Mouse (Mus musculus) heart, embryonic 11.5 days (tissue): Measurements from ENCODE around the gene Fntb. TPM values are rescaled to one million over a fixed set of nuclear protein-coding genes. Genes with fewer than 3 reads are reported as not detected.
A peak's percentile ranks its signal among the peaks of the same experiment; 100 is the strongest.

ENCODE experiments used
- ATAC-seq: fragments of 200-750 bp; cut with Nextera tagmentation; replicated peaks from 2 replicates; pipeline ENCODE4 v1.8.0; 2017; ENCODE audit warnings: moderate library complexity; ENCODE audit not compliant: insufficient number of reproducible peaks, low FRiP score, low TSS enrichment
- H3K27ac ChIP-seq: fragments of 300-500 bp; sonication (generic); 2 replicates; pipeline ENCODE4 v1.5.1; 2014; ENCODE audit warnings: mild to moderate bottlenecking, low read depth, low read length
- H3K27me3 ChIP-seq: fragments of 300-500 bp; sonication (generic); 2 replicates; pipeline ENCODE4 v1.6.1; 2014; ENCODE audit warnings: mild to moderate bottlenecking, low read length, mixed read lengths; ENCODE audit not compliant: control insufficient read depth, insufficient read depth
- H3K36me3 ChIP-seq: fragments of 300-500 bp; sonication (generic); 2 replicates; pipeline ENCODE4 v1.6.1; 2014; ENCODE audit warnings: mild to moderate bottlenecking, low read length, moderate library complexity, mixed read lengths; ENCODE audit not compliant: control insufficient read depth, insufficient read depth
- H3K4me1 ChIP-seq: fragments of 300-500 bp; sonication (generic); 2 replicates; pipeline ENCODE4 v1.6.1; 2014; ENCODE audit warnings: low read length; ENCODE audit not compliant: control insufficient read depth, insufficient read depth
- H3K4me2 ChIP-seq: fragments of 300-500 bp; sonication (generic); 2 replicates; pipeline ENCODE4 v1.6.1; 2014; ENCODE audit warnings: mild to moderate bottlenecking, moderate library complexity
- H3K4me3 ChIP-seq: fragments of 300-500 bp; sonication (generic); 2 replicates; pipeline ENCODE4 v1.5.1; 2014; ENCODE audit warnings: low read depth, low read length
- H3K9ac ChIP-seq: fragments of 300-500 bp; sonication (generic); 2 replicates; pipeline ENCODE4 v1.6.1; 2014; ENCODE audit warnings: mild to moderate bottlenecking, low read depth, low read length, moderate library complexity
- H3K9me3 ChIP-seq: fragments of 300-500 bp; sonication (generic); replicated peaks from 2 replicates; pipeline ENCODE4 v1.6.1; 2016; ENCODE audit warnings: low read length; ENCODE audit not compliant: control insufficient read depth
- WGBS: fragments of 180-500 bp; shearing (Covaris S2); extraction: QIAGEN DNeasy Blood & Tissue Kit; methylation state at CpG from one replicate; pipeline ENCODE4 v1.1.7; 2014; ENCODE audit not compliant: insufficient replicate concordance; 5-methylcytosine and 5-hydroxymethylcytosine counted together
- polyA plus RNA-seq: library from polyadenylated mRNA; unstranded; fragments of >200 nt; fragmentation: Nextera tagmentation; extraction: Ambion mirVana; gene quantifications from 2 replicates; pipeline ENCODE4 v1.2.1, GENCODE M21; 2014

Gene Fntb
- polyA plus RNA-seq, 1 experiment from 2014 or later = 30.7 TPM

DNA sequence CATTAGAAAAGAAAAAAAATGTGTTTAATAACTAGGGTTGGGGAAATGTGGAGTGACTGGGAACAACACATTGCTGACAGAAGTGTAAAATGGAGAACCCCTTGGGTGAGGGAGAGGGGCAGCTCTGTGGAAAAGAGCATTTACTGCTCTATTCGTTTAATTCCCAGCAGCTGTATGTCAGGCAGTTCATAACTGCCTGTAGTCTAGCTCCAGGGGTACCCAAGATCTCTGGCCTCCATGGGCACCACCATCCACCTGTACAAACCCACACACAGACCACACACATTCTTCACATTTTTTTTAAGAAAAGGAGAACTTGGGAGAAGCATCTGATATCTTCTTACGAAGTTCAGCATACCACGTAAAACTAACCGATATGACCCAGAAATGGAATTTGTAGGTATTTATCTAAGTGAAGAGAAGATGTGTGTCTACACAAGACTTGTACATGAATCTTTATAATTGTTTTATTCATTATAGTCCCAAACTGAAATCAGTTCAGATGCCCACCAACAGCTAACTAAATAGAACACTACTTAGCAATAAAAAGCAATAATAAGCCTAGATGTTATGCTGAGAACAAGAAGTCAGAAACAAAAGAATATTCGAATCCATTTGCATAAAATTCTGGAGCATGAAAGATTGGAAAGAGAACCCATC is 5.6 kb downstream of the Fntb start:
- no peaks in the 10 kb centered on the region for H3K9me3 ChIP-seq
- H3K36me3 ChIP-seq = no peaks in the 10 kb centered on the region
- no peak overlapping the region for H3K9ac ChIP-seq
- no peaks in the 10 kb centered on the region for H3K27me3 ChIP-seq
- H3K27ac ChIP-seq = no peak overlapping the region
- 88% methylated on average over 5 of the region's 5 CpGs for WGBS
- peaks cover 9% of the 10 kb centered on the region; the same call in 1 of the 2 replicates for H3K4me1 ChIP-seq
- H3K4me3 ChIP-seq = no peak overlapping the region
- H3K4me2 ChIP-seq = no peak overlapping the region
- no peak for ATAC-seq

DNA sequence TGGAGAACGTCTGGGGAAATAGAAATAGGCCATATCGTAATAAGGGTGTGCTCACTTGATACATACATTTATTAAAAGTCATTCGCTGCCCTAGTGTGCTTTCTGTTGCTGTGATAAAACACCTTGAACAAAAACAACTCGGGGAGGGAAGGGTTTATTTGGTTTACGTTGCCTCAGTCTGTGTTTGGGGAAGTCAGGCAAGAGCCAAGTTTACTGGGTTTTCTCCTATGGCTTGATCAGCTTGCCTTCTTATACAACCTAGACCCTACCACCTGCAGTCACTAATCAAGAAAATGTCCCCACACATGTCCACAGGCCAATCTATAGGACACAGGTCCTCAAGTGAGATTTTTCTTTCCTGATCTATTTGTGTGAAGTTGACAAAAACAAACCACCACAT is 6.2 kb downstream of the Fntb start:
- Histone ChIP-seq H3K4me3 (no peak overlapping the region), H3K27ac (no peak overlapping the region), H3K27me3 (no peaks in the 10 kb centered on the region), H3K4me1 (0 out of 2 replicates have a peak, but pooled peaks cover 5% of the 10 kb centered on the region), H3K36me3 (no peaks in the 10 kb centered on the region), H3K9me3 (no peaks in the 10 kb centered on the region), H3K9ac (no peak overlapping the region), H3K4me2 (no peak overlapping the region)
- no peak for ATAC-seq
- 88% methylated on average over 5 of the region's 5 CpGs for WGBS

DNA sequence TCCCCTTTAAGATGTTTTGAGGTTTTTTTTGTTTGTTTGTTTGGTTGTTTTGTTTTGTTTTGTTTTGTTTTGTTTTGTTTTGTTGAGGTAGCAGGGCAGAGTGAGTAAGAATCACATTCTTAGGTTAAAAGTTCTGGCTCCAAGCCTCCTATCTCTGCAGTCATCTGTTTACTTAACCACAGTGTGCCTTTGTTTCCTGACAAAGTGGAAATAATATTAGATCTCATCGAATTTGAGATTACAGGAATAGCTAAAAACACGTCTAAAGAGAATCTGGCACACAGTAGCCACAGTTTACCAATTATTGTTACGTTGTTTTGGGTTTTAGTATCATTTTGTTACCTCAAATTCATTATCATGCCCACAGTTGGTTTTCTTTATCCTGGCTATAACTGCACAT is 9.3 kb downstream of the Fntb start:
- ATAC-seq = no peak
- H3K9ac ChIP-seq = no peak overlapping the region
- H3K9me3 ChIP-seq = no peaks in the 10 kb centered on the region
- no peaks in the 10 kb centered on the region for H3K27me3 ChIP-seq
- H3K4me1 ChIP-seq = 0 out of 2 replicates have a peak, but pooled peaks cover 5% of the 10 kb centered on the region
- H3K27ac ChIP-seq = no peak overlapping the region
- WGBS = 68% methylated on average over 3 of the region's 3 CpGs
- no peak overlapping the region for H3K4me2 ChIP-seq
- no peak overlapping the region for H3K4me3 ChIP-seq
- H3K36me3 ChIP-seq = peaks cover 3% of the 10 kb centered on the region; the same call in 1 of the 2 replicates

DNA sequence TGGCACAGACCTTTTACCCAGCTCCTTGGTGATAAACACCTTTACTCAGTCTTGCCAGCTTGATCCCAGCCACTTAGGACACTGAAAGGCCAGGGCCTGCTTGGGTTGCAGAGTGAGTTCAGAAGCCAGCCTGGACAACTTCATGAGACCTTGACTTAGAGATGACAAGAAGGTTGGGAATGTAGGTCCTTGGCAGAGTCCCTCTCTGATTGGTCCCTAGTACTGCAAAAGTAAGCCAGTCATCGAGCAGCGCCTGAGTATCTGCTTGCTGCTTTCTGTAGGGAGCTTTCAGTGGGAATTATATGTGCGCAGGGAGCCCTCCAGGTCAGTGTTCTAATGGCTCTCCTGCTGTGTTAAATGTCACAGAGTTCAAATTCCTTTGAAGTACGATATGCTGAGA is 9.7 kb downstream of the Fntb start:
- 57% methylated on average over 4 of the region's 4 CpGs for WGBS

DNA sequence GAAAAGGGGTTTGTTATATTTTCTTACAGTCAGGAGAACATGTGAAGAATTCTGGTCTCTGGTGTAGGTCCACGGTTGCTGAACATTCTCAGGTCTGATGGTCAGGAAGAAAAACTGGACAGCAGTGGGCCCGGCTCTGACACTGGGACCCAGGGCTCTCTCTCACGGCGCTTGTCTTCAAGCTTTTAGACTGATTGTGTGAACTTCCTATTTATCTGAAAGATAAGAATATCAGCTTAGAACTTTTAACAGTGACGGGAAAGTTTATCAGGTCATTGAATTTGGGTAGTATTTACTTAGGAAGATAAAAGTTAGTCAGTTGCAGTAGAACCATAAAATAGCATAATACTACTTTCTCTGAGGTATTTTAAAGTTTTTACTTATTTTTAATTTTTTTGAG is 11.5 kb downstream of the Fntb start:
- no peaks in the 10 kb centered on the region for H3K9me3 ChIP-seq
- 0 out of 2 replicates have a peak, but pooled peaks cover 9% of the 10 kb centered on the region for H3K4me1 ChIP-seq
- H3K4me2 ChIP-seq = no peak overlapping the region
- no peak overlapping the region for H3K27ac ChIP-seq
- no peak overlapping the region for H3K4me3 ChIP-seq
- no peaks in the 10 kb centered on the region for H3K27me3 ChIP-seq
- WGBS = 37% methylated on average over 5 of the region's 5 CpGs
- H3K9ac ChIP-seq = no peak overlapping the region
- H3K36me3 ChIP-seq = peaks cover 3% of the 10 kb centered on the region; the same call in 1 of the 2 replicates
- ATAC-seq = no peak

More for the DNA sequence above, 9.7 kb downstream of the Fntb start:
- no peak overlapping the region for H3K4me3 ChIP-seq
- H3K4me2 ChIP-seq = no peak overlapping the region
- no peak for ATAC-seq
- H3K27me3 ChIP-seq = no peaks in the 10 kb centered on the region
- no peaks in the 10 kb centered on the region for H3K9me3 ChIP-seq
- 0 out of 2 replicates have a peak, but pooled peaks cover 5% of the 10 kb centered on the region for H3K4me1 ChIP-seq
- 0 out of 2 replicates have a peak overlapping the region, but pooled peaks have one; percentile 2 for H3K27ac ChIP-seq
- peaks cover 3% of the 10 kb centered on the region; the same call in 1 of the 2 replicates for H3K36me3 ChIP-seq
- H3K9ac ChIP-seq = no peak overlapping the region

DNA sequence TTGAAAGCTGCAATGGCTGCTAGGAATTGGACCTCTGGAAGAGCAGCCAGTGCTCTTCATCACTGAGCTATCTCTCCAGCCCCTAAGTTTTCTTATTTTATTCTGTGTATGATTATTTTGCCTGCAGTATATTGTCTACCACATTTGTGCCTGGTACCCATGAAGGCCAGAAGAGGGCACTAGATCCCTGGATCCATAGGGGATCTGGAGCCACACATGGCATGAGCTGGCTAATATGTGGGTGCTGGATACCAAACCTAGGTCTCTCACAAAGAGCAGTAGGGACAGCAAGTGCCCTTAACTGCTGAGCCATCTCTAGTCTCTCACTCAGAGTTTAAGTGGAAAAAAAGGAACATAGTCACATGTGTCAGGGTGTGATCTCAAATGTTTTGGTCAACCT is 12.5 kb downstream of the Fntb start:
- H3K9me3 ChIP-seq = no peaks in the 10 kb centered on the region
- 0 out of 2 replicates have a peak, but pooled peaks cover 9% of the 10 kb centered on the region for H3K4me1 ChIP-seq
- no peak overlapping the region for H3K27ac ChIP-seq
- no peak overlapping the region for H3K4me2 ChIP-seq
- H3K36me3 ChIP-seq = peaks cover 3% of the 10 kb centered on the region; the same call in 1 of the 2 replicates
- no peak overlapping the region for H3K9ac ChIP-seq
- no peak for ATAC-seq
- H3K4me3 ChIP-seq = no peak overlapping the region
- H3K27me3 ChIP-seq = no peaks in the 10 kb centered on the region

DNA sequence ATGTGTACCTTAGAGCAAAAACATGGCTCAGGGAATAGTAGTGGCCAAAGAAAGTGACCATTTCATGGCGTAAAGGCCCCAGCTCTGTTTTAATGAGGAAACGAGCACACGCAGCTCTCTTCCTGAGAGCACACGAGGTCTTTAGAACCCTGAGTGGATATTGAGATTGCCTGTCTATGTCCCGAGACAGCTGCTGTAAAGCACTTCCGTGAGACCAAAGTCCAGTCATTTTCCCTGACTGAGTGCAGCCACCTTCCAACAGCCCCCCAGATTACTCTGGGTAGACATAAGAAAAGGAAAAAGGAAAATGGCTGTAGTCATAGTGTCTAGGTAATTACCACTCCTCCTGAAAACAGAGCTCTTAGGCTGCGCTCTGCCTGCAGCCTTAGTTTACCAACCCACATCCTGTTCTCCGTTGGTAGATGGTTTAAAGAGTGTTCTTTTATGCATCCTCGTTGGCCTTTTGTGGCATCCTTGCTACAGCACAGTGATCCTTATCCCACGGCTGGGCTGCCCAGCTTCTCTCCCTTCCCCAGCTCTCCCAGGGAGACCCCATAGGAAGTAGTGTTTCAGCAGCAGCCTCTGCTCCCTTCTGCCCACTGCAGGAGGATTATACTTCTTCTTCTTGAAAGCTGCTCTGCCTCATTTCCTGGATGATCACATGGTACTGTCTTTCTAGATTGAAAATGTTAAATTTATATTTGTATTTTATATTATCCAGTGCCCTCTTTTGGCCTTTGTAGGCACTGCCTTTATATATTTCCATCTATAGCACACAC is 13.1 kb downstream of the Fntb start:
- Histone ChIP-seq H3K4me3 (no peak overlapping the region), H3K9me3 (no peaks in the 10 kb centered on the region), H3K27me3 (no peaks in the 10 kb centered on the region), H3K36me3 (peaks cover 3% of the 10 kb centered on the region; the same call in 1 of the 2 replicates), H3K27ac (no peak overlapping the region), H3K4me1 (0 out of 2 replicates have a peak, but pooled peaks cover 9% of the 10 kb centered on the region), H3K4me2 (no peak overlapping the region), H3K9ac (no peak overlapping the region)
- 80% methylated on average over 10 of the region's 10 CpGs for whole genome bisulfite sequencing
- ATAC-seq = no peak

DNA sequence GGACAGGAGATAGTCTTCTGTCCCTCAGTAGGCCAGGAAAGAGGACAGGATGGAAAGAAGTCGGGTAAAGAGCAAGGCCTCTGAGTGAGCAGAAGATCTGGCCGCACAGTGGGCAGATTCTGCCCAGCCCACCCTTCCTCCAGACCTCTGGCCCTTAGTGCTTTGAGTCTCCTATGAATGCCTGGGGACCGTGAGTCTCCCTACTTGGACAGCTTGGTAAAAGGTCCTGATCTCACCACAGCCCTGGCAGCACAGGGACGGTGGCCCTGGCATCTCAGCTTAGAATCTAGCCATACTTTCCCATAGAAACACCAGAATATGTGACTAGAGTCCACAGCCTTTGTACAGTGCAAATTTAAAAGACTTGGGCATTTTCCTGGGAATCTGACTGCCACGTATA is 14.6 kb downstream of the Fntb start:
- Histone ChIP-seq H3K4me2 (no peak overlapping the region), H3K4me1 (peaks cover 21% of the 10 kb centered on the region), H3K27ac (no peak overlapping the region), H3K9ac (no peak overlapping the region), H3K4me3 (no peak overlapping the region), H3K36me3 (peaks cover 3% of the 10 kb centered on the region; the same call in 1 of the 2 replicates), H3K27me3 (no peaks in the 10 kb centered on the region), H3K9me3 (no peaks in the 10 kb centered on the region)
- no peak for ATAC-seq
- WGBS = 84% methylated on average over 5 of the region's 5 CpGs
